Mouse (Mus musculus): ENCODE data around the gene Pim2. TPM values are rescaled to one million over a fixed set of nuclear protein-coding genes. Genes with fewer than 3 reads are reported as not detected.
A peak's percentile ranks its signal among the peaks of the same experiment; 100 is the strongest.
"Not testable (repeated sequence)": the region's sequence is repeated elsewhere in the genome, so short reads cannot be mapped to it uniquely, and the experiment has no call there.

Pim2 gene
- total RNA-seq, 2 experiments from 2014 or later, result 2.2 to 4.3 TPM

- DNase-seq, result no peak
Observed at GRCm38 (mm10) chrX:7907735-7908134, 29.7 kb downstream of the Pim2 start, which contains the start of gene Gm10491. TSS of gene Gm10491 (minus strand) at chrX:7907835.

GRCm38 (mm10) chrX:7909242-7909641 is 31.2 kb downstream of the Pim2 start, which contains the start of gene Gm10490:
TSS of gene Gm10490 (plus strand) at chrX:7909542.
- DNase-seq, result not testable (repeated sequence)

- DNase-seq, result no peak
Observed at GRCm38 (mm10) chrX:7910473-7910872, 32.4 kb downstream of the Pim2 start.

GRCm38 (mm10) chrX:7915669-7916068 is 37.6 kb downstream of the Pim2 start:
- DNase-seq, result peak in 1 of 2 experiments; percentile 28

- DNase-seq, result not testable (repeated sequence)
Observed at GRCm38 (mm10) chrX:7917960-7918359, 39.9 kb downstream of the Pim2 start.

GRCm38 (mm10) chrX:7919601-7920383 is 41.7 kb downstream of the Pim2 start, which contains the start of gene Pcsk1n:
TSS of gene Pcsk1n (plus strand) at chrX:7919822.
- DNase-seq, result no peak

- DNase-seq, result no peak
Observed at GRCm38 (mm10) chrX:7922032-7922431, 44.0 kb downstream of the Pim2 start.

GRCm38 (mm10) chrX:7926266-7926665 is 48.2 kb downstream of the Pim2 start:
- no peak for DNase-seq

- no peak for DNase-seq
Observed at GRCm38 (mm10) chrX:7927116-7927515, 49.1 kb downstream of the Pim2 start.

- DNase-seq, result no peak
Observed at GRCm38 (mm10) chrX:7928270-7928790, 50.3 kb downstream of the Pim2 start, which contains the start of gene Eras. TSS of gene Eras (minus strand) at chrX:7928607.

Other genes with a start within 250 kb of the Pim2 start
- gene Syp, start 239.8 kb upstream of the Pim2 start, total RNA-seq (2021), result 1 to 10 TPM; 2.2 to 4.1 TPM
- 10 to 100 TPM; 21.1 to 21.5 TPM for gene Prickle3, start 221.0 kb upstream of the Pim2 start, total RNA-seq (2021)
- 10 to 100 TPM; 41.3 to 57.6 TPM for gene Plp2, start 206.9 kb upstream of the Pim2 start, total RNA-seq (2021)
- 10 to 100 TPM; 25.2 to 27.9 TPM for gene Magix, start 197.0 kb upstream of the Pim2 start, total RNA-seq (2021)
- 10 to 100 TPM; 17.8 to 20.1 TPM for gene Gpkow, start 181.1 kb upstream of the Pim2 start, total RNA-seq (2021)
- 10 to 100 TPM; 29.9 to 51.4 TPM for gene Wdr45, start 163.9 kb upstream of the Pim2 start, total RNA-seq (2021)
- not detected for gene Gm45208, start 156.0 kb upstream of the Pim2 start, total RNA-seq (2021)
- gene Praf2, start 149.8 kb upstream of the Pim2 start, total RNA-seq (2021), result 1 to 10 TPM; 5.1 to 5.3 TPM
- under 1 TPM; 0.59 to 0.67 TPM for gene Ccdc120, start 127.4 kb upstream of the Pim2 start, total RNA-seq (2021)
- 10 to 100 TPM; 12.6 to 13.0 TPM for gene Tfe3, start 115.7 kb upstream of the Pim2 start, total RNA-seq (2021)
- 10 to 100 TPM; 20.5 to 22.9 TPM for gene Gripap1, start 88.5 kb upstream of the Pim2 start, total RNA-seq (2021)
- gene Kcnd1, start 56.0 kb upstream of the Pim2 start, total RNA-seq (2021), result under 1 TPM; 0.15 to 0.57 TPM
- 10 to 100 TPM; 19.3 to 23.4 TPM for gene Otud5, start 36.9 kb upstream of the Pim2 start, total RNA-seq (2021)
- 10 to 100 TPM; 10.6 to 17.3 TPM for gene Slc35a2, start 5.8 kb downstream of the Pim2 start, total RNA-seq (2021)
- gene Pqbp1, start 21.0 kb downstream of the Pim2 start, total RNA-seq (2021), result 10 to 100 TPM; 21.3 to 23.5 TPM
- gene Timm17b, start 21.1 kb downstream of the Pim2 start, total RNA-seq (2021), result 10 to 100 TPM; 47.2 to 49.7 TPM
- not detected for gene Gm10491, start 29.6 kb downstream of the Pim2 start, total RNA-seq (2021)
- not detected for gene Gm10490, start 31.3 kb downstream of the Pim2 start, total RNA-seq (2021)
- under 1 TPM in 1 of 2 experiments, not detected in 1; 0.12 TPM for gene Pcsk1n, start 41.6 kb downstream of the Pim2 start, total RNA-seq (2021)
- gene Eras, start 50.3 kb downstream of the Pim2 start, total RNA-seq (2021), result not detected
- gene Hdac6, start 69.6 kb downstream of the Pim2 start, total RNA-seq (2021), result 10 to 100 TPM; 10.4 to 11.3 TPM
- gene Gata1, start 99.8 kb downstream of the Pim2 start, total RNA-seq (2021), result not detected
- gene Glod5, start 140.2 kb downstream of the Pim2 start, total RNA-seq (2021), result not detected
- gene Suv39h1, start 196.5 kb downstream of the Pim2 start, total RNA-seq (2021), result 1 to 10 TPM; 4.0 to 4.5 TPM
- 1 to 10 TPM; 1.5 to 3.5 TPM for gene Was, start 212.2 kb downstream of the Pim2 start, total RNA-seq (2021)

All from heart, adult 18-20 months (tissue).